Mouse (Mus musculus) macrophage (primary cell): Measurements from ENCODE around the gene Scgb2a2. TPM values are rescaled to one million over a fixed set of nuclear protein-coding genes. Genes with fewer than 3 reads are reported as not detected.
A peak's percentile ranks its signal among the peaks of the same experiment; 100 is the strongest.
"Not testable (repeated sequence)": the region's sequence is repeated elsewhere in the genome, so short reads cannot be mapped to it uniquely, and the experiment has no call there.

Source experiments
- H3K27ac ChIP-seq: fragments of 350-480 bp; formaldehyde crosslinking; 2 replicates; pipeline ENCODE4 v1.9.0; 2021
- H3K36me3 ChIP-seq: fragments of 350-480 bp; formaldehyde crosslinking; 2 replicates; pipeline ENCODE4 v1.9.0; 2021; ENCODE audit errors: inconsistent target
- H3K4me3 ChIP-seq: fragments of 350-480 bp; formaldehyde crosslinking; 2 replicates; pipeline ENCODE4 v1.9.0; 2021; ENCODE audit errors: inconsistent target
- H3K79me2 ChIP-seq: fragments of 350-480 bp; formaldehyde crosslinking; 2 replicates; pipeline ENCODE4 v1.9.0; 2021; ENCODE audit errors: inconsistent target
- WGBS: methylation state at CpG from one replicate; pipeline ENCODE4 v1.1.7; 2026; ENCODE audit warnings: inconsistent platforms; ENCODE audit not compliant: missing documents; 5-methylcytosine and 5-hydroxymethylcytosine counted together
- polyA plus RNA-seq: library from polyadenylated mRNA; stranded (reverse); fragments of 250-400 nt; gene quantifications from 3 replicates; pipeline ENCODE4 v1.2.4, GENCODE M21; 2018; ENCODE audit warnings: inconsistent platforms
- total RNA-seq, 78 experiments: library from RNA; depleted of rRNA; stranded (reverse); fragments of 250-400 nt; gene quantifications; 1 replicate in 9 of 78; 2 replicates in 24 of 78; 3 replicates in 43 of 78; 4 replicates in 2 of 78; pipeline ENCODE4 v1.2.4; 2018; ENCODE audit warnings: inconsistent platforms in 56 of 78

Scgb2a2 gene
- not detected for total RNA-seq (2018; cell fraction: chromatin; rRNA removed)
- not detected for total RNA-seq (2018; cell fraction: cytosol; rRNA removed)
- total RNA-seq (2018; cell fraction: nucleus; rRNA removed), result not detected
- not detected in 3 replicates for polyA plus RNA-seq

GRCm38 (mm10) chr19:9847262-9847661, at the start of gene Scgb2a2:
Gene Scgb2a2 (plus strand): TSS chr19:9847562.
- 80% methylated on average over 2 of the region's 2 CpGs for WGBS
- Histone ChIP-seq H3K79me2 (no peaks in the 10 kb centered on the region), H3K36me3 (no peaks in the 10 kb centered on the region), H3K4me3 (no peak within 1 kb of the TSS), H3K27ac (no peak within 1 kb of the TSS)

GRCm38 (mm10) chr19:9836581-9837340, 10.6 kb upstream of the Scgb2a2 start:
- peak overlapping the region; percentile 6; the same call in 1 of the 2 replicates for H3K4me3 ChIP-seq
- WGBS, result 11% methylated on average over 11 of the region's 21 CpGs
- H3K36me3 ChIP-seq, H3K79me2 ChIP-seq, H3K27ac ChIP-seq: not testable (repeated sequence)

DNA sequence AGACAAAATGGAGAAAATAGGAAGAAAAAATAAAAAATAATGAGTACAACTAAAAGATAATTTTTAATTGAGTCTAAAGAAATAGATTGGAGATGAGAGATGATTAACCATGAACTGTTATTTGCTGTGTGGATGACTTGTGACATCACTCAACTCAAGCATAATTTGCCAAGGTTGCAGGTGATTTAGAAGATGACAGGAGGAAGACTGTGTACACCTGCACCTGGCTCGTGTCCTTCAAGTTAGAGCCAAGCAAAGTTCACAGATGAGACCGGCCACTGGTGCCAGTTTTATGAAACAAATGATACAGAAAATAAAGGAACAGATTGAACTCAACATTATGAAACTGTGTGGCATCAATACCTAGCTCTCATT, 10.0 kb upstream of the Scgb2a2 start:
- no peaks in the 10 kb centered on the region for H3K79me2 ChIP-seq
- no peak overlapping the region for H3K4me3 ChIP-seq
- no peaks in the 10 kb centered on the region for H3K36me3 ChIP-seq
- no peak overlapping the region for H3K27ac ChIP-seq
- 71% methylated on average over 2 of the region's 2 CpGs for WGBS

DNA sequence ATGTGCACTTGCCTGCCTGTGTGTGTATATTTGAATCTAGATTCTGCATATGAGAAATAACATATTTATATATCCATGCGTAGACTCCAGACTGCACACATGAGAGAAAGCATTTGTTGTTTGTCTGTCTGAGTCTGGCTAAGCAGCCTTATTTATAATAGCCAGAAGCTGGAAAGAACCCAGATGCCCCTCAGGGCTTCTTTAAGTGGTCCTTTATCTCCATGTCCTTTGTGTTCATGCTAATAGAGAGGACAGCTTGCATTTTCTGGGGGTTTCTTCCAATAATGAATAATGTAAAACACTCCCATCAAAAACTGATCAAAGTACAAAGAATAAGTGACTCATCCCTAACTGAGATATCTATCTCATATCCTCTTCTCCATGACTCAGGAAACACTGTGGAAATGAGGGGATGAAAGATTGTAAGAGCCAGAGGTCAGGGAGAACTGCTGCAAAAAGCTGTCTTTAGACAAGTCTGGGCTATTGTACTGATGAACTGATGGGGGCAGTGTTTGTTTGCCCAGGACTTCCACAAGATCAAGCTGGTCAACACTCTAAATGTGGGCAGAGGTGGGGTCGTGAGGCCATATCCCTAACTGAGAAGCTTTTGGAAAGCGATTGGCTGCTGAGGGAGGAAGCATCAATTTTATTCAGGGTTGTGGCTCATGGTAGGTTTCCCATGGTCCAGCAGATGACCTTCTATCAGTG, 2.2 kb downstream of the Scgb2a2 start:
- not testable (repeated sequence) for H3K27ac ChIP-seq, H3K4me3 ChIP-seq, H3K79me2 ChIP-seq, H3K36me3 ChIP-seq
- WGBS, result 56% methylated on average over 3 of the region's 3 CpGs

- not testable (repeated sequence) for H3K36me3 ChIP-seq, H3K27ac ChIP-seq, H3K4me3 ChIP-seq, H3K79me2 ChIP-seq
- WGBS, result 100% methylated on average over 1 of the region's 3 CpGs
Measured at GRCm38 (mm10) chr19:9860821-9861220, 13.5 kb downstream of the Scgb2a2 start.

DNA sequence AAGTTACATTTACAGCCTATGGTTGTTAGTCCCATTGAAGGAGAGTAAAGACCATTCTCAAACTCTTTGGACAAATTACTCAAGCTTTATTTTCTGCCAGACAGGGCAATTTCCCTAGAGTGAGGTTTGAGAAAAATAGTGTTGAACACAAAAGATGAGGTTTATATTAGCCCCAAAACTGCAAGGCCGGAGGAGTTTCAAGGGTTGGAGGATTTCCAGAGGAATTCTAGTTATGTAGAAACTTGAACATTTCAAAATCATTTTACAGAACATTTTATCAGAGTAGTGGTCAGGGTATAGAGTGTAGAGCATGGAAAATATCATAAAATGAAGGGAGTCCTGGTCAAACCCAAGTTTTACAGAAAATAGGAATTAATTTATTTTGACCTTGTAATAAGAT, 17.5 kb downstream of the Scgb2a2 start:
- Histone ChIP-seq H3K27ac (no peak overlapping the region), H3K36me3 (no peaks in the 10 kb centered on the region), H3K79me2 (no peaks in the 10 kb centered on the region), H3K4me3 (no peak overlapping the region)
- 90% methylated on average over 1 of the region's 1 CpGs for WGBS

- Histone ChIP-seq H3K79me2 (no peaks in the 10 kb centered on the region), H3K27ac (no peak overlapping the region), H3K4me3 (no peak overlapping the region), H3K36me3 (no peaks in the 10 kb centered on the region)
Measured at GRCm38 (mm10) chr19:9865466-9865865, 18.1 kb downstream of the Scgb2a2 start.

- Histone ChIP-seq H3K36me3 (peaks cover 84% of the 10 kb centered on the region), H3K4me3 (no peak overlapping the region), H3K27ac (no peak overlapping the region), H3K79me2 (peaks cover 43% of the 10 kb centered on the region)
- WGBS, result 92% methylated on average over 16 of the region's 20 CpGs
Measured at GRCm38 (mm10) chr19:9878186-9878835, 30.9 kb downstream of the Scgb2a2 start.

- peaks cover 55% of the 10 kb centered on the region for H3K36me3 ChIP-seq
- no peak overlapping the region for H3K4me3 ChIP-seq
- WGBS, result 100% methylated on average over 1 of the region's 1 CpGs
- H3K27ac ChIP-seq, result no peak overlapping the region
- H3K79me2 ChIP-seq, result peaks cover 100% of the 10 kb centered on the region
Measured at GRCm38 (mm10) chr19:9886348-9886747, 39.0 kb downstream of the Scgb2a2 start.

DNA sequence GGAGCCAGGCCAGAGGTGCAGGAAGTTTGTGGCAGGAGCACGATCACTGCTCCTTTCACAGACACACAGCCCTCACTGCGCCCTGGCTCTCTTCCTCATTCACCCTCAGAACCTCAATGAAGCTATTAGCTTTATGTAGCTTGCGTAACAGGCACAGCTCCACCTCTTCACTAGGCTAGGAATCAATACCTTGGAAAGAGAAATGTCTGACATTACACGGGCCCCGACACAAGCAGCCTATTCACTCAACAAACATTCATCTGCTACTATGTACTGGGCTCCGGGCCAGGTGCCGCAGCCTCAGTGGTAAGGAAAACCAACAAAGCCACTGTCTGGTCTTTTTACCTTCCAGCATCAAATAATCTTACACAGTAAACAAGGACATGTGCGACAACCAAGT, 39.4 kb downstream of the Scgb2a2 start:
- no peak overlapping the region for H3K27ac ChIP-seq
- H3K4me3 ChIP-seq, result no peak overlapping the region
- peaks cover 100% of the 10 kb centered on the region for H3K79me2 ChIP-seq
- WGBS, result 72% methylated on average over 8 of the region's 8 CpGs
- H3K36me3 ChIP-seq, result peaks cover 50% of the 10 kb centered on the region

- Histone ChIP-seq H3K4me3 (no peak overlapping the region), H3K79me2 (peaks cover 81% of the 10 kb centered on the region), H3K27ac (no peak overlapping the region), H3K36me3 (peaks cover 23% of the 10 kb centered on the region; the same call in 1 of the 2 replicates)
- WGBS, result 85% methylated on average over 5 of the region's 5 CpGs
Measured at GRCm38 (mm10) chr19:9896067-9896466, 48.7 kb downstream of the Scgb2a2 start.

DNA sequence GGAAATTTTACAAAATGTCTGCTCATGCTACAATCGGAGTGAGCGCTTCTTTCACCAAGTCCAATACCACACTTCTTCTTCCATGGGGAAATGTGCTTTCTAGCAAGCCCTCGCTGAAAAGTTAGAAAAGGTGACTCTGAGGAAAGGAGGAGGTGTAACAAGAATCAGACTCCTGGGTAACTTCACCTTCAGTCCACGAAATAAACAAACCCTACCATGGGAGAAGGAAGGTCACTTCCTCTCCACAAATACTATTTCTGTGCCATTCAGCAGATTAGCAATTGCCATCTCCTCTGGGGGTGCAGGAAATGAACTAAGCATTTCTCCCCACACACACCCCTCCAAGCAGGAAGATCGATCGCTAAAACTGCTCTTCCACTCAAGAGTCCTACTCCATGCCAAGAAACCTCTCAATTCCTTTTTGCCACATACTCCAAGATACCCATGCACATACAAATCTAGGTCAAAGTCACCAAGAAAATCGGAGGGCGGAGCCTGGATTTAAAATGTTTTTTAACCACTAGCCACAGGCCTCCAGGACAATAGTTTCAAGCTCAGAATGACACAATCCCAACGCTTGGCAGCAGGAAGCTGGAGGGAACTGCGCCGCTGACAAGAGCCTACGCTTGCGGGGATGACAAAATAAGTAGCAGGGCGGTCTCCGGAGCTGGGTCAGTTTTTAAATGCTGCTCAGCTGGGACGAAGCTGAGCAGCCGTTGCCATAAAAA, 51.1 kb downstream of the Scgb2a2 start:
- WGBS, result 5% methylated on average over 17 of the region's 17 CpGs
- H3K4me3 ChIP-seq, result peak overlapping the region; percentile 93
- H3K27ac ChIP-seq, result peak overlapping the region; percentile 98
- H3K36me3 ChIP-seq, result peaks cover 12% of the 10 kb centered on the region; the same call in 1 of the 2 replicates
- peaks cover 56% of the 10 kb centered on the region for H3K79me2 ChIP-seq

DNA sequence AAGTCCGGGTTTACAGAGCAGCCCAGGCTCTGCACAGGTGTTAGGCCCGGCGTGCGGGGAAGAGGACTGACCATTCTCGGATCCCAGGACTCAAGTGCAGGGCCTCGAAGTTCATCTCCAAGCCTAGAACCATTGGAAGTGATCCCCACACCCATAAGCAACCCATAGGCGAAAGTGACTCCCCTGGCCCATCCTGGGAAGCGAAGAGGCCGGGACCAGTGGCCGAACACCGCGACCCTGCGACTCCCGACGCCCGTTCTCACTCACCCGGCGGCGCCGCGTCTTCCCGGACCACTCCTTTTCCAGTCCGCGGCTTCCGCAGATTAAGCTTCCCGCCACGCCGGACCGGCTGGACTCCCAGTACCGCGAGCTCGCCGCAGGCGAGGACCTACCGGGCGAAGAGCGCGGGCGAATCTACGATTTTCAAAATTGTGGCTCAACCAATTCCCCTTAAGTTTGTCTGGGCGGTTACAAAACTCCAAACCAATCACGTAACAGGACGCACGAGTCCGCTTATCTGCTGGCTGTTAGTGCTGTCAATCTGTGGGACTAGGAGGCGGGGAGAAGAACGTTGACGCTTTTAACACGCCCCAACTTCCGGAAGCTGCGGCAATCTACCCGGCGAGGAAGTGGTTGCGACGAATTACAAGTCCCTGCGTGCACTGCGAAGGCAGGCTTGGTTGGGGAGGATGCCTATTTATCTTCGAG, 51.9 kb downstream of the Scgb2a2 start, which contains the start of gene Incenp:
Incenp (minus strand) TSS at position 480 of the 708 bp plus-strand sequence.
- H3K4me3 ChIP-seq, result peak within 1 kb of the TSS; percentile 93
- 0 out of 2 replicates have a peak, but pooled peaks cover 5% of the 10 kb centered on the region for H3K36me3 ChIP-seq
- H3K79me2 ChIP-seq, result peaks cover 49% of the 10 kb centered on the region
- H3K27ac ChIP-seq, result peak within 1 kb of the TSS; percentile 98
- under 1% methylated on average over 58 of the region's 58 CpGs for WGBS

DNA sequence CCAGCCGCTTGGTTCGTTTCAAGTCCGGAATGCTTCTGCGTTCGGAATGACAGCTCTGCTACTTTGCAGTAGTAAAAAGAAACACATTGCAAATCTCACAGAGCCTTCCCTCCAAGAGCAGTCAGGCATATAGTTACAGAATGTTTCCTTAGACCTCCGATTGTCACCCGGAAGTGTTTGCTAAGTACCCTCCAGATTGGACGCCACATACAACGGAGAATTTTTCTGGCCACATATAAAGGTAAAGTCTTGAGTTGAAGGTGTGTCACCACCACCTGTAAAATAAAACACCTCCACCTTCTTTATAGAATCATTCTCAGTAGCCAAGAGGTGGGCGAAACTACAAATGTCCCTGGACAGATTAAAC, 52.4 kb downstream of the Scgb2a2 start:
- Histone ChIP-seq H3K36me3 (no peaks in the 10 kb centered on the region), H3K4me3 (peak overlapping the region; percentile 93), H3K27ac (peak overlapping the region; percentile 79), H3K79me2 (peaks cover 44% of the 10 kb centered on the region)
- WGBS, result 8% methylated on average over 10 of the region's 10 CpGs
